Mouse (Mus musculus) adrenal gland, postnatal 25 days (tissue): Measurements from ENCODE around the gene Ncam2. TPM values are rescaled to one million over a fixed set of nuclear protein-coding genes. Genes with fewer than 3 reads are reported as not detected.

Experiments used
- DNase-seq: peaks from one replicate; pipeline ENCODE4 v3.0.0; 2021; ENCODE audit warnings: mixed read lengths
- total RNA-seq: library from RNA; stranded (reverse); gene quantifications from 2 replicates; pipeline ENCODE4 v1.2.3, GENCODE M21; 2021

The Ncam2 gene
- total RNA-seq, 1 experiment from 2014 or later: 1.7 TPM

DNA sequence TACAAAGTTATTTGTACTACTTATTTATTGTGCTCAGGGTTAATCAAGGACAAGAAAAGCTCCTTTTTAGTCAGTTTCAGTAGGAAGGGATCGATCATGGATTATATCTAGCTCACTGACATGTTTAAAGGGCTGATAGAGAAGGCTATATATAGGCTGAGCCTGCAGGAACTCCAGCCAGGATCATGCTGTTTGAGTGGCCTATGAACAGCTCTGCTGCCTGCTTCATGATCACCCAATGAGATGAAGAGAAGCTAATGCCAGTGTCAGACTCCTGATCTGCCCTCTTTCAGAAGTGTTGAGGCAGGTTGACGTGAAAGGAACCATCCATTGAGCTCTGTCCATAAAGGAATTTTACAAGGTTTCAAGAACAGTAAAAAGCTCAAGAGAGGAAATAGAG is 103.3 kb downstream of the Ncam2 start:
- no peak for DNase-seq

DNA sequence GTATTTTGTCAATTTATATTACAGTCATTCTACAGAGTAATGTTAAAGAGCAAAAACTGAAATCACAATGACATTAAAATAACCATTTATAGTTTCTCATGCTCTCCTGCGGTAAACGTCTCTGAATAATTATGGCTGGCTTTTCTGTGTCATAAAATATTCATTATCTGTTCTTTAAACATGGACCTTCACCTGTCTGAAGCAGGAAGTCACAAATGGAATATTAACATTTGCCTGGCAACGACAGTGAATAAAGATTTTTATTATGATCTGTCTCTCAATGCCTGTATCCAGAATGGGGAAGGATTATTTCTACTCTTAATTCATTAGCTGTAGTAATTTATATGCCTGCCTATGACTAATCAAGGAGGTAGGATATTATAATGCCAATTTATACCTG is 108.7 kb downstream of the Ncam2 start:
- DNase-seq: no peak

DNA sequence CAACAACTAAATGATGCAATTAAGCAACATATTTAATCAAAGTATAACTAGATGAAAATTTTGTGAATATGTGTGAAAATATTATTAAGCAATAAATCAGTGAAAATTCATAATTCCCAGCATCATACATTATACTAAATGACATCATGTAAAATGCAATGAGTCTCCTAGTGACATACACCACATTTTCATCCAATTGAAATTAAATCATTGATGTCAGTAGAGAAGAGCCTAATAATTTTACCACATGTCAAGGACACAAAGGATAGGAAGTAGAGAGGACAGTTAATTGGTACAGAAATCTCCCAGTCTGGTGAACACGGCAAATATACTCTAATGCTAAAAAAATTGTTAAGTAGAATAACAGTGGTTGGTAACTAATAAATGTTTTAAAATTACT is 118.5 kb downstream of the Ncam2 start:
- DNase-seq: no peak

GRCm38 (mm10) chr16:81330539-81330938 is 130.0 kb downstream of the Ncam2 start:
- peak; percentile 15 for DNase-seq

- no peak for DNase-seq
Measured at GRCm38 (mm10) chr16:81365901-81366300, 165.4 kb downstream of the Ncam2 start.

DNA sequence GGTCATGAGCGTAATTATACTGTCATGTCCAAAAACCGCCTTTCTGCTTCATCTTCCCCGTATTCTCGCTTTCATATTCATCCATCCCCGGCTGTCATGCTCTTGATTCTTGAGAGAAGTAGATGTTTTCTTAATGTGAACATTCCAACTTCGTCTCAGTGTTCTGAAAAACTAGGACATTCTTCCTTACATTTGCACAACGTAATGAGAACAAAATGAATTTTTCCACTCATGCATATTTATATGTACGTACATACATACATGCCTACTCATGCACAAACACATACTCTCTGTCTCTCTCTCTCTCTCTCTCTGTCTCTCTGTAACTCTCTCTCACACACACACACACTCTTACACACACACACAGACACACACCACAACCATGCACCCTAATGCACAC is 173.7 kb downstream of the Ncam2 start:
- no peak for DNase-seq

DNA sequence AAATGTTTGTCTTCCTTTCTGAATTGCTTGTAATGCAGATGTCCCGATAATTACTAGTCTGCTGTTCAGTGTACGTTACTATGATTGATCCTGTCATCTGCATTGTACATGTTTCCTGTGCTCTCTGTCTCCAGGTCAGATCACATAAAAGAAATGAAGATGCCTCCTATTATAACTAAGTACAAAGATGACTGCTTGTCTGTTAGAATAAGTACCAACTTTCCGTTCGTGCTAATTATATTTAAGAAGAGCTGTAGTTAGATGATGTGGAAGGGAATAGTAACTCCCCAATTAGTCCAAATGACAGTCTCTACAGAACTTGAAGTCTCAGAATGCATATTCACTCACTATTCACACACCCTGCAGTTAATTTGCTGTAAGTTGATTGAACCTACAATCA is 179.9 kb downstream of the Ncam2 start:
- no peak for DNase-seq

DNA sequence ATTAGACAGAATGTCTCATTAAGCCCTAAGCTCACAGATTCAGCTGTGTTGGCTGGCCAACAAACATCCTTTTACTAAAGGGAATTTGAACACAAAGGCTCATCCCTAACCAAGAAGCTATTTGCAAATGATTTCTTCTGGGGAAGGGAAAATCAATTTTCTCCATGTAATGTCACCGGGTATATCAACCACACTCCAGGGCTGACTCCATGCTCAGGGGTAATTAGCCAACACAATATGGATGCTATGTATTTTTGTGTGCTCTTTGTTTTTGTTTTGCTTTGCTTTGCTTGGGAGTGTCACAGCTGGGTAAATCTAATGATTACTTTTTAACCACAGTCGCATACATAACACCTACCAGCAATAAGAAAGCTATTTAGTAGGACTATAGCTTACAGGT is 188.1 kb downstream of the Ncam2 start:
- no peak for DNase-seq

- no peak for DNase-seq
Measured at GRCm38 (mm10) chr16:81434559-81434958, 234.1 kb downstream of the Ncam2 start.

DNA sequence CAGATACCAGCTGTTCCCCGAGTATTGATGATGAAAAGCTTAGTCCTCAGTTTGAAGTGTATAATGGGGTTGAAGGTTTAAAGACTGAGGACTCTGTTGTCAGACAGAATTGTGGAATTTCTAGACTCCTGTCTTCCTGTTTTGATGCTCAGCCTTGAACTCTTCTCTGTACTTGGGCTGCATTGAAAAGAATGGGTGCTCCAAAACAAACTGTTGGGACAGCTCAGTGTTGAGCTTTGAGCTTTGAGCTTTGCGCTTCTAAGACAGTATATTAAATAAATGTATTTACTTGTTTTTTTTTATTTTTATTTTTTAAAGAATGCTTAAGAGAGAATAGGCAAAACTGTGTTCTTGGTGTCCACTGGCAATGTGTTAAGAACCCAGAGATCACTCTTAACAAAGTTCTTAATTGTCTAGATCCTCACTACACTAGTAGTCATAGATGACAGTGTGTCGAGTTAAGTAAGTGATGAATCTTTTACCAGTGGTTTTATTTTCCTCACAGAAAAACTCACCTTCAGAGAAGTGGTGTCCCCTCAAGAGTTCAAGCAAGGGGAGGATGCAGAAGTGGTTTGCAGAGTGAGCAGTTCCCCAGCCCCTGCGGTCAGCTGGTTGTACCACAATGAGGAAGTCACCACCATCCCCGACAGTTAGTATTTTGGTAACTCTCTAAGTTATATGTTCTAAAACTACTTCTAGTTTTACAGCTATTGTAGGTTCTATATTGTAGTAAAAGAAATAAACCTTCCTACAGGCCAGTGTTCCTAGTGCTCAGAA is 236.8 kb downstream of the Ncam2 start:
- DNase-seq: no peak

GRCm38 (mm10) chr16:81437868-81438249 is 237.4 kb downstream of the Ncam2 start:
- DNase-seq: no peak

DNA sequence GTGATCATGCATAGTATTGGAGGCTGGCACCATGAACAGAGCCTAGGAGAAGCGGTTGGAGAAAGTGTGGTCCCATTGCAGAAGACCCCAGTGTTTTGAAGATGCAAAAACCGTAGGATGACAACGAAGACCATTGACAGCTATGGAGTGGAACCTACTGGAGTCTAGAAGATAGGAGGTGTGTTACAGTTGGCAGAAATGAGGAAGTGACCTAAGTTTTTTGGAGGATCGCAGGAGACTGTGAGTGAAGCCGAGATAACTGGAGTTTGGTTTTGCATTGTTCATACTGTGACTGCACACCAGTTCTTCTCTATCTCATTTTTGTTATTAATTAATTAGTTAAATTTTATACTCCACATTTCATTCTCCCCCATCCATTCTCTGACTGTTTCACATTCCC is 250.4 kb downstream of the Ncam2 start:
- no peak for DNase-seq

- DNase-seq: no peak
Measured at GRCm38 (mm10) chr16:81452988-81453387, 252.5 kb downstream of the Ncam2 start.

DNA sequence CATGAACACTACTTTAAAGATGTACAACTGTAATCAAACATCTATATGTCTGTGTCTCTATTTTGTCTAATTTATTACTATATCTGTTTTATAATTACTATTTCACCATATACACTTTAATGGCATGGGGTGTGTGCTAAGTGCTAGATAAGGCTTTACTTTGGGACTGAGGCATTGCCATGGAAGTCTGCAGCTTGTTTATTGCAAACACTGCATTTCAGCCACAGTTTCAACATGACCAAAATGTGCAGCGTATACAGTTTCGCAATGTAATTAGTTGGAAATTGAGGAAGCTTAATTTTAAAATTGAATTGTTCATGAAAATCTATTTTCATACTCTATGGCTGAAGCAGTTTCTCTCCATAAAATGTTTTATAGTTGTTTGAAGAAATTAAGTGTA is 254.0 kb downstream of the Ncam2 start:
- no peak for DNase-seq

GRCm38 (mm10) chr16:81462731-81463130 is 262.2 kb downstream of the Ncam2 start:
- DNase-seq: peak; percentile 1

- DNase-seq: no peak
Measured at GRCm38 (mm10) chr16:81472925-81473324, 272.4 kb downstream of the Ncam2 start.

- DNase-seq: no peak
Measured at GRCm38 (mm10) chr16:81481058-81481457, 280.6 kb downstream of the Ncam2 start.

DNA sequence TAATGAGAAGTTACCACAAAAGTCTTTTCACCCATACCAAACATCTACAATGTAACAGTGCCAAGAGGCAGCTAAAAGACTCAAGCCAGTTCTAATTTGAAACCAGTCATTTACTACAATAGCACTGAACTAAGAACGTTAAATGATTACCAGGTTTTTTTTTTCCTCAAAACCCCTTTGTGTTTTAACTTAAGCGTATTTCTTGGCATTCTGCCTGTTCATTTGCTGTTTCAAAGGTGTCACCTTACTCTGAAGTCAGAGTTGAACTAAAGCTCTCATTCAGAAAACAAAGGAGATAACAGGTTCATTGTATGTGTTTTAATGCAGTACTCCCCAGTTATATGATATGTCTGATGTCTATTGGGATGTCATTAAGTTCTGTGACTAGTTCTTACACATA is 295.6 kb downstream of the Ncam2 start:
- DNase-seq: no peak

GRCm38 (mm10) chr16:81502578-81502977 is 302.1 kb downstream of the Ncam2 start:
- no peak for DNase-seq

GRCm38 (mm10) chr16:81536230-81536629 is 335.7 kb downstream of the Ncam2 start:
- DNase-seq: no peak

- no peak for DNase-seq
Measured at GRCm38 (mm10) chr16:81587565-81588107, 387.1 kb downstream of the Ncam2 start.

GRCm38 (mm10) chr16:81623276-81623675 is 422.8 kb downstream of the Ncam2 start:
- DNase-seq: peak; percentile 1

- DNase-seq: no peak
Measured at GRCm38 (mm10) chr16:81623776-81624175, 423.3 kb downstream of the Ncam2 start.

GRCm38 (mm10) chr16:81650286-81650685 is 449.8 kb downstream of the Ncam2 start:
- no peak for DNase-seq
